Mouse (Mus musculus): ENCODE results near the gene Scnm1.
"Not testable (repeated sequence)": the region's sequence is repeated elsewhere in the genome, so short reads cannot be mapped to it uniquely, and the experiment has no call there.

Scnm1 gene

GRCm38 (mm10) chr3:95147924-95148323, 14.1 kb upstream of the Scnm1 start:
- DNase-seq (ENCODE audit: low read depth, low spot score): no peak

GRCm38 (mm10) chr3:95142617-95143011, 8.8 kb upstream of the Scnm1 start:
- peak; percentile 80 for DNase-seq (ENCODE audit: low read depth, low spot score)

- DNase-seq (ENCODE audit: low read depth, low spot score): no peak
Measured at GRCm38 (mm10) chr3:95141952-95142616, 8.3 kb upstream of the Scnm1 start, which contains the start of gene Tnfaip8l2. Gene Tnfaip8l2 (minus strand): TSS chr3:95142360.

- no peak for DNase-seq (ENCODE audit: low read depth, low spot score)
Measured at GRCm38 (mm10) chr3:95141474-95141873, 7.7 kb upstream of the Scnm1 start.

- no peak for DNase-seq (ENCODE audit: low read depth, low spot score)
Measured at GRCm38 (mm10) chr3:95140795-95141194, 7.0 kb upstream of the Scnm1 start.

GRCm38 (mm10) chr3:95140289-95140595, 6.4 kb upstream of the Scnm1 start:
- DNase-seq (ENCODE audit: low read depth, low spot score): peak; percentile 63

- peak; percentile 80 for DNase-seq (ENCODE audit: low read depth, low spot score)
Measured at GRCm38 (mm10) chr3:95139586-95140288, 5.9 kb upstream of the Scnm1 start.

- DNase-seq (ENCODE audit: low read depth, low spot score): no peak
Measured at GRCm38 (mm10) chr3:95136336-95136735, 2.5 kb upstream of the Scnm1 start.

GRCm38 (mm10) chr3:95135433-95136052, 1.7 kb upstream of the Scnm1 start:
- DNase-seq (ENCODE audit: low read depth, low spot score): no peak

- DNase-seq (ENCODE audit: low read depth, low spot score): peak; percentile 84
Measured at GRCm38 (mm10) chr3:95135023-95135422, 1.2 kb upstream of the Scnm1 start.

GRCm38 (mm10) chr3:95134133-95134532, 322 bp upstream of the Scnm1 start:
- not testable (repeated sequence) for DNase-seq (ENCODE audit: low read depth, low spot score)

GRCm38 (mm10) chr3:95133176-95133575, 635 bp downstream of the Scnm1 start:
- DNase-seq (ENCODE audit: low read depth, low spot score): no peak

GRCm38 (mm10) chr3:95132389-95132788, 1.4 kb downstream of the Scnm1 start:
- DNase-seq (ENCODE audit: low read depth, low spot score): not testable (repeated sequence)

GRCm38 (mm10) chr3:95130081-95130480, 3.7 kb downstream of the Scnm1 start:
- no peak for DNase-seq (ENCODE audit: low read depth, low spot score)

GRCm38 (mm10) chr3:95129226-95129651, 4.6 kb downstream of the Scnm1 start:
- no peak for DNase-seq (ENCODE audit: low read depth, low spot score)

- no peak for DNase-seq (ENCODE audit: low read depth, low spot score)
Measured at GRCm38 (mm10) chr3:95124972-95125371, 8.8 kb downstream of the Scnm1 start.

GRCm38 (mm10) chr3:95124246-95124645, 9.6 kb downstream of the Scnm1 start, which contains the start of gene Tmod4:
Gene Tmod4 (plus strand): TSS chr3:95124476.
- peak; percentile 62 for DNase-seq (ENCODE audit: low read depth, low spot score)

GRCm38 (mm10) chr3:95121580-95121979, 12.2 kb downstream of the Scnm1 start:
- no peak for DNase-seq (ENCODE audit: low read depth, low spot score)

GRCm38 (mm10) chr3:95117751-95118150, 16.1 kb downstream of the Scnm1 start:
- no peak for DNase-seq (ENCODE audit: low read depth, low spot score)

- no peak for DNase-seq (ENCODE audit: low read depth, low spot score)
Measured at GRCm38 (mm10) chr3:95112760-95113159, 21.1 kb downstream of the Scnm1 start.

GRCm38 (mm10) chr3:95110911-95111726, 22.7 kb downstream of the Scnm1 start, which contains the start of gene Vps72:
Gene Vps72 (plus strand): TSS chr3:95111022.
- peak; percentile 95 for DNase-seq (ENCODE audit: low read depth, low spot score)

- DNase-seq (ENCODE audit: low read depth, low spot score): peak; percentile 27
Measured at GRCm38 (mm10) chr3:95107898-95108297, 25.9 kb downstream of the Scnm1 start.

All from ES-CJ7 (cell line).